Mouse (Mus musculus) G1E-ER4 (cell line): ENCODE results near the gene Zfp182. TPM values are rescaled to one million over a fixed set of nuclear protein-coding genes. Genes with fewer than 3 reads are reported as not detected.

Source experiments
- GATA1 ChIP-seq: IDR thresholded peaks from one replicate; pipeline ENCODE4 v1.8.0; 2012; ENCODE audit warnings: low read length, inconsistent platforms
- polyA plus RNA-seq: library from polyadenylated mRNA; stranded (reverse); fragments of >175 nt; gene quantifications from 2 replicates; pipeline ENCODE4 v1.2.3, GENCODE M21; 2012

The Zfp182 gene
- polyA plus RNA-seq, result 0.08 and 0.19 TPM in 2 replicates

DNA sequence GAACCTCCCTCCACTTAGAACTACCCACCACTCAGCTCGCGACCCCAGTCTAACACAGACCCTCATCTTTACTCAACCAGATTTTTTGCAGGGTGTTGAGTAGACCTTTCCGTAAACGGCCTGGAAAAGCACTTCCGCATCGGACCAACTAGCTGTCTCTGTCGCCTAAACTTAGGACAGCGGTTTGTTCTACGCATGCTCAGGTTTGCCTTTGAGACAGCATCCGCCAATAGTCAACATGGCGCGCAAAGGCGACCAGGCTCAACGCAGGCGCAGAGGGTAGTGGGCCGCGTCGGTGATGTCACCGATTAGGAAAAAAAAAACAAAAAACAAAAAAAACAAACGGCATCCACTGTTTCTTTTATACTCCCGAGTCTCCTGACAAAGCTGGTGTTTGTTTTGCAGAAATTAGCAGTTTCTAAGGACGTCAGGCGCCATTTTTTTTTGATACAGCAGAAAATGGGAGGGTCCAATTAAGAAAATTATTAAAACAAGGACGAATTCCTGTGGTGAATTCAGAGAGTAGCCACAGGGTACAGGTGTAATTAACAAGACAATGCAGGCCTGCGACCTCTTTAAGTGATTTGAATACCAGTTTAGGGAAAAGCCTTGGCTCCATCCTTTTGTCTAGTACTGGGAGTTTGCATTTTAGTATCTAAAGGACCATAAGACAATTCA is at the start of gene Zfp182:
Zfp182 (minus strand) TSS at position 451 of the 678 bp plus-strand sequence.
- no peak for TF ChIP-seq GATA1

GRCm38 (mm10) chrX:21089867-21090239 is 27.7 kb upstream of the Zfp182 start:
- TF ChIP-seq GATA1, result no peak

GRCm38 (mm10) chrX:21088983-21089866 is 27.1 kb upstream of the Zfp182 start, which contains the start of gene Zfp300:
Zfp300 (minus strand) TSS chrX:21089527.
- no peak for TF ChIP-seq GATA1

- no peak for TF ChIP-seq GATA1
These were observed 26.5 kb upstream of the Zfp182 start for GRCm38 (mm10) chrX:21088645-21088982.

DNA sequence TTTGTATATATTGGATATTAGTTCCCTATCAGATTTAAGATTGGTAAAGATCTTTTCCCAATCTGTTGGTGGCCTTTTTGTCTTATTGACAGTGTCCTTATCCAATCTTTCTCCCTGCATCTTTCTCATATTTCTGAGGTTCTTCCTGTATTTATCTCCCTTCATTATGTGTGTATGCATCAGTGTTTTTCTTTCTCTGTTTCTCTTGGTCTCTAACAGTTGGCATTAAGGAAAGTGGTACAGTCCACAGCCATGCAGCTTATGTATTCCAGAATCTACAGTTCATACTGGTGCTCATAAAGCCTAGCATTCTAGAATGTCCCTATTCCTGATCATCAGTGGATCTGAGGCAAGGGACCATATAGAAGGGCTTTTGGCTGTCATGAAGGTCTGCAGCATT is 6.0 kb upstream of the Zfp182 start, which contains the start of gene Spaca5:
Spaca5 (plus strand) TSS at position 301 of the 400 bp plus-strand sequence.
- TF ChIP-seq GATA1, result no peak

GRCm38 (mm10) chrX:21062544-21062890 is 401 bp upstream of the Zfp182 start:
- TF ChIP-seq GATA1, result no peak

DNA sequence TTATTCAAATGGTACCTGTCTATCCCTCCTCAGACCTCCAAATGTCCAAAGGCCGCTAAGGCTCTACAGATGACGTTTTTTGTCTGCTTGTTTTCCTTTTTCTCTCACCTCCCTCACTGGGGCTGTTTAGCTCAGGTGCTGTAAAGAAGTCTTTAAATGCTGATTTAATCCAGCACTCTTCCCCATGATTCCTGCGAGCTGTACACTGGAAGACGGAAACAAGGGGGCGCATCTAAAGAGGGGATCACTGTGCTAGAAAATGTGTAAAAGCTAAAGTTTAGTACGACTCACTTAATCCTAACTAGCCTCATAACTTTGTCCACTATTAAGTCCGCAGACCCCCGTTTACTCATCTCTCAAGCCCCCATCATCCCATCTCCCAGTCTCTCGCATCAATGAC is 656 bp downstream of the Zfp182 start:
- TF ChIP-seq GATA1, result no peak

DNA sequence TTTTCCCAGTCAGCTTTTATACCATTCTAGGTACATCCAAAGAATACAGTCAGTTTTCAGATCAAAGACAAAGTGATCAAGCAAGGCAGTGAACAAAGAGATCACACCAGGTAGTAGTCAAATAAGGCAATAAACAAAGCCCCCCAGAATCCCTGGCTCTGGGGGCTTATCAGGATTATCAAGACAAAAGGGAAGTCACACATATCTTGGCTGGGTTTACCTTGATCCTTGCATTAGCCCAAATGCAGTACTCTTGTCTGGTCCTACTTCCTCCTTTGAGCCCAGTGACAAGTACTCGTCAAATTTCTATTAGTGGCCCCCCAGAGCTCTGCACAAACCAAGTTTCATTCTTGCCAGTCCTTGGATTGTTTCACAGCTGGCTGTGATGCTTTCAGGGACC is 81.2 kb downstream of the Zfp182 start:
- TF ChIP-seq GATA1, result no peak

Other genes starting within 250 kb of the Zfp182 start
- gene Timp1, start 192.2 kb downstream of the Zfp182 start, polyA plus RNA-seq, result not detected in 2 replicates
- not detected in 2 replicates for gene Syn1, start 141.3 kb downstream of the Zfp182 start, polyA plus RNA-seq
- gene Cfp, start 130.8 kb downstream of the Zfp182 start, polyA plus RNA-seq, result 3.8 and 5.4 TPM in 2 replicates
- gene Elk1, start 111.7 kb downstream of the Zfp182 start, polyA plus RNA-seq, result 15.0 and 17.8 TPM in 2 replicates
- gene Uxt, start 100.3 kb downstream of the Zfp182 start, polyA plus RNA-seq, result 20.6 and 35.5 TPM in 2 replicates
- not detected in 2 replicates for gene Spaca5, start 6.1 kb upstream of the Zfp182 start, polyA plus RNA-seq
- not detected in 2 replicates for gene Zfp300, start 27.2 kb upstream of the Zfp182 start, polyA plus RNA-seq
- gene Ssxa1, start 53.5 kb upstream of the Zfp182 start, polyA plus RNA-seq, result not detected in 2 replicates
- gene Gm21876, start 113.3 kb upstream of the Zfp182 start, polyA plus RNA-seq, result not detected in 2 replicates